Mouse (Mus musculus): ENCODE results near the gene Mtmr1. TPM values are rescaled to one million over a fixed set of nuclear protein-coding genes. Genes with fewer than 3 reads are reported as not detected.

Gene Mtmr1
- polyA plus RNA-seq (2014; fragmentation: Illumina TruSeq; extraction: RNeasy Lipid Tissue Mini Kit (QIAGEN cat#74804); ENCODE audit: low read depth, low replicate concordance) = 28.9 TPM

GRCm38 (mm10) chrX:71364554-71364991, at the start of gene Mtmr1:
Gene Mtmr1, plus strand, starts transcription at chrX:71364760.

Other genes starting within 250 kb of the Mtmr1 start
- gene Mtm1, start 154.0 kb upstream of the Mtmr1 start, polyA plus RNA-seq (2014; fragmentation: Illumina TruSeq; extraction: RNeasy Lipid Tissue Mini Kit (QIAGEN cat#74804); ENCODE audit: low read depth, low replicate concordance) = 14.5 TPM
- 74.5 TPM for gene Cd99l2, start 128.1 kb downstream of the Mtmr1 start, polyA plus RNA-seq (2014; fragmentation: Illumina TruSeq; extraction: RNeasy Lipid Tissue Mini Kit (QIAGEN cat#74804); ENCODE audit: low read depth, low replicate concordance)
- 82.0 TPM for gene Hmgb3, start 191.2 kb downstream of the Mtmr1 start, polyA plus RNA-seq (2014; fragmentation: Illumina TruSeq; extraction: RNeasy Lipid Tissue Mini Kit (QIAGEN cat#74804); ENCODE audit: low read depth, low replicate concordance)